Mouse (Mus musculus) CH12.LX (cell line): ENCODE results near the gene Gtsf1. TPM values are rescaled to one million over a fixed set of nuclear protein-coding genes. Genes with fewer than 3 reads are reported as not detected.
A peak's percentile ranks its signal among the peaks of the same experiment; 100 is the strongest.

Source experiments
- DNase-seq: peaks from one replicate; pipeline ENCODE4 v3.0.0-alpha.2; 2013; ENCODE audit errors: extremely low read depth
- H3K27ac ChIP-seq: 2 replicates; pipeline ENCODE4 v1.5.1; 2012; ENCODE audit warnings: low read depth, mild to moderate bottlenecking, control low read depth, moderate library complexity; ENCODE audit not compliant: insufficient read depth
- H3K27me3 ChIP-seq: replicated peaks from 2 replicates; pipeline ENCODE3; 2012; ENCODE audit warnings: inconsistent platforms
- H3K36me3 ChIP-seq, 2 experiments: replicated peaks in 1 of 2; 2 replicates each; pipeline versions ENCODE3 to v1.6.1; 2012; ENCODE audit warnings: inconsistent platforms in 1 of 2, low read length in 1 of 2, mild to moderate bottlenecking in 1 of 2, mixed read lengths in 1 of 2, moderate library complexity in 1 of 2; ENCODE audit not compliant: control insufficient read depth in 1 of 2, insufficient read depth in 1 of 2
- H3K4me1 ChIP-seq, 2 experiments: 2 replicates each; pipeline ENCODE4 v1.6.1; 2012; ENCODE audit warnings: inconsistent platforms in 1 of 2, moderate library complexity in 1 of 2; ENCODE audit not compliant: insufficient read depth in 2 of 2, control insufficient read depth in 1 of 2
- H3K4me2 ChIP-seq: 2 replicates; pipeline ENCODE4 v1.6.1; 2012; ENCODE audit warnings: low read depth, mild to moderate bottlenecking, control low read depth; ENCODE audit not compliant: poor library complexity, insufficient read depth, severe bottlenecking
- H3K4me3 ChIP-seq, 3 experiments: fragments of 150-350 bp in 1 of 3; sonication (generic) in 1 of 3; replicated peaks in 1 of 3; 2 replicates each; pipeline versions ENCODE3 to v1.5.1; 2011 to 2012; ENCODE audit warnings: low read depth in 2 of 3, low read length in 2 of 3, mild to moderate bottlenecking in 2 of 3, moderate library complexity in 2 of 3, control low read depth in 1 of 3, improper control_type of control experiment in 1 of 3, inconsistent platforms in 1 of 3, mixed read lengths in 1 of 3; ENCODE audit not compliant: poor library complexity in 1 of 3
- H3K79me2 ChIP-seq: replicated peaks from 2 replicates; pipeline ENCODE4 v1.6.1; 2012; ENCODE audit warnings: mild to moderate bottlenecking, moderate library complexity; ENCODE audit not compliant: control insufficient read depth, poor library complexity, insufficient read depth, severe bottlenecking; ENCODE audit errors: extremely low read depth
- H3K9ac ChIP-seq: 2 replicates; pipeline ENCODE4 v1.6.1; 2012; ENCODE audit warnings: low read depth, mild to moderate bottlenecking, control low read depth, moderate library complexity; ENCODE audit not compliant: insufficient read depth
- H3K9me3 ChIP-seq: replicated peaks from 2 replicates; pipeline ENCODE3; 2012; ENCODE audit warnings: low read length, inconsistent platforms, mixed read lengths
- ELF1 ChIP-seq: IDR thresholded peaks from 2 replicates; pipeline ENCODE4 v1.6.1; 2014; ENCODE audit warnings: low read depth, mild to moderate bottlenecking, inconsistent platforms, low read length, improper control_type of control experiment
- EP300 ChIP-seq: IDR thresholded peaks from 2 replicates; pipeline ENCODE4 v1.6.1; 2011; ENCODE audit warnings: low read length, improper control_type of control experiment
- IRF4 ChIP-seq: IDR thresholded peaks from 2 replicates; pipeline ENCODE4 v1.6.1; 2014; ENCODE audit warnings: low read depth, mild to moderate bottlenecking, inconsistent platforms, low read length, improper control_type of control experiment
- MEF2A ChIP-seq: IDR thresholded peaks from 2 replicates; pipeline ENCODE4 v1.6.1; 2014; ENCODE audit warnings: low read depth, mild to moderate bottlenecking, inconsistent platforms, low read length, improper control_type of control experiment, borderline replicate concordance
- NELFE ChIP-seq: IDR thresholded peaks from 2 replicates; pipeline ENCODE4 v1.6.1; 2011; ENCODE audit warnings: low read depth, low read length, improper control_type of control experiment
- POLR2A ChIP-seq: IDR thresholded peaks from 2 replicates; pipeline ENCODE4 v1.6.1; 2011; ENCODE audit warnings: low read depth, mild to moderate bottlenecking, improper control_type of control experiment, low read length
- SMC3 ChIP-seq: IDR thresholded peaks from 2 replicates; pipeline ENCODE4 v1.6.1; 2011; ENCODE audit warnings: low read depth, low read length, improper control_type of control experiment
- TCF12 ChIP-seq: IDR thresholded peaks from 2 replicates; pipeline ENCODE4 v1.6.1; 2014; ENCODE audit warnings: low read depth, mild to moderate bottlenecking, inconsistent platforms, low read length, improper control_type of control experiment
- UBTF ChIP-seq: IDR thresholded peaks from 2 replicates; pipeline ENCODE4 v1.6.1; 2012; ENCODE audit warnings: low read depth, mild to moderate bottlenecking, inconsistent platforms, low read length, improper control_type of control experiment, moderate library complexity
- USF2 ChIP-seq: conservative IDR thresholded peaks from 2 replicates; pipeline ENCODE4 v1.6.1; 2011; ENCODE audit warnings: low read depth, low read length, improper control_type of control experiment
- ZMIZ1 ChIP-seq: IDR thresholded peaks from 2 replicates; pipeline ENCODE4 v1.6.1; 2012; ENCODE audit warnings: low read depth, mild to moderate bottlenecking, inconsistent platforms, low read length, improper control_type of control experiment
- dilution Hi-C: fragments of 300-500 bp; cut with MboI; formaldehyde crosslinking; loops from 2 replicates; pipeline ENCODE4 v1.14.3; 2020; ENCODE audit warnings: low sequenced_read_pairs; ENCODE audit not compliant: extremely low pct_unique_long_range_greater_than_20kb, extremely low pct_ligation_motif_present
- in situ Hi-C: fragments of 300-500 bp; cut with MboI; formaldehyde crosslinking; loops from 3 replicates; pipeline ENCODE4 v1.14.3; 2019; ENCODE audit warnings: low sequenced_read_pairs, low pct_ligation_motif_present, low pct_unique_long_range_greater_than_20kb, mixed read lengths
- polyA plus RNA-seq: library from polyadenylated mRNA; unstranded; fragments of >175 nt; gene quantifications from 2 replicates; pipeline ENCODE4 v1.2.1, GENCODE M21; 2012; ENCODE audit warnings: low read depth; ENCODE audit not compliant: insufficient read length
- total RNA-seq, 2 experiments: library from RNA; depleted of rRNA; stranded (reverse); fragments of 300-350 nt in 1 of 2; fragments of >200 nt in 1 of 2; gene quantifications; 2 replicates each; pipeline ENCODE4 v1.2.3; 2012 to 2014

Gene Gtsf1
- total and polyA plus RNA-seq, 3 experiments, result not detected

DNA sequence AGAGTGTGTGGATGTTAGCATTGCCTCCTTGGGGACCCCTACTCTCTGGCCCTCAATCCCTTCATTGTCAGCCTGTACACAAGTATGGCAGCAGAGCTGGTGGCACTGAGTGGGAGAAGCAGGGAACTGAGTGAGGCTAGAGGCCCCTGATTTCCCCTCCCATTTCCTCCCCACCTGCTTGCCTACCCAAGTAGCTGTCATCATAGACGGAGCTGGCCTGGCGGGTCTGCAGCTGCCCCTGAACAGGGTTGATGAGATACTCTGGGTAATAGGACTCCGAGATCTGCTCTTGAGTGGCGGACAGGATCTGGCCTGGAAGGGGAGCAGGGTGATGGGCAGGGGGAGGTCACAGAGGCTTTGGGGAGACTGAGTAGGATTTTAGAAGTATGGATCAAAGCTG, 74.1 kb downstream of the Gtsf1 start:
- in situ Hi-C loops, result no loop called here
- peak; percentile 55 for DNase-seq
- H3K4me3 ChIP-seq, result no peak overlapping the region
- H3K9me3 ChIP-seq, result no peaks in the 10 kb centered on the region
- H3K36me3 ChIP-seq, result peaks cover 0 to 6% of the 10 kb centered on the region in 2 experiments
- H3K27me3 ChIP-seq, result no peaks in the 10 kb centered on the region
- H3K9ac ChIP-seq, result no peak overlapping the region
- 0 out of 2 replicates have a peak overlapping the region, but pooled peaks have one; percentile 5 for H3K4me2 ChIP-seq
- 0 out of 2 replicates have a peak overlapping the region, but pooled peaks have one; percentile 2 for H3K27ac ChIP-seq
- 0 out of 2 replicates have a peak, but pooled peaks have one; percentile 23 for TF ChIP-seq POLR2A
- 0 out of 2 replicates have a peak, but pooled peaks have one; percentile 40 for TF ChIP-seq TCF12
- TF ChIP-seq ELF1, result no peak
- TF ChIP-seq USF2, result no peak
- TF ChIP-seq NELFE, result 0 out of 2 replicates have a peak, but pooled peaks have one; percentile 29
- TF ChIP-seq, all 38 proteins: peak for 3
- dilution Hi-C loops, result no loop called here
- H3K4me1 ChIP-seq, result peaks cover 30 to 83% of the 10 kb centered on the region in 2 experiments
- no peaks in the 10 kb centered on the region for H3K79me2 ChIP-seq

DNA sequence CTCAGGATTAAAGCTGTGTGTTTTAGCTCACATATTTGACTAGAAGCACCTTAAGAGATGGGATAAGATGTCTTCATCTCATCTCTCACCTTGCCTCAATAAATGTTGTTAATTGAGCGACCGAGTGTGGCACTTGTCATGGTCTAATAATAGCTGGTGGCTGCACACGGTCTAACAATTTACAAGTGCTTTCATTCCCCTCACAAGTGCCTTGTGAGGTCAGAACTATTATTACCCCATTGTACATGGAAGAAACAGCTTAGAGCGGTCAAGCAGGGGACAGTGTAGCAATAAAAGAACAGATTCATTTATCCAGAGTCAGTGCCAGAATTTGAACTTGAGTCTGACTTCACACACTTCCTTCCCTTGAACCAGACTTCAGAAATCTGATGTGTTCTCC, 74.8 kb downstream of the Gtsf1 start:
- H3K4me1 ChIP-seq, result peaks cover 29 to 80% of the 10 kb centered on the region in 2 experiments
- no peak for DNase-seq
- peak; percentile 3; the same call in 1 of the 2 replicates for TF ChIP-seq EP300
- TF ChIP-seq SMC3, result no peak
- TF ChIP-seq UBTF, result no peak
- TF ChIP-seq MEF2A, result peak; percentile 89
- H3K27me3 ChIP-seq, result no peaks in the 10 kb centered on the region
- no peak overlapping the region for H3K4me3 ChIP-seq
- no peaks in the 10 kb centered on the region for H3K79me2 ChIP-seq
- peaks cover 0 to 12% of the 10 kb centered on the region in 2 experiments for H3K36me3 ChIP-seq
- 0 out of 2 replicates have a peak overlapping the region, but pooled peaks have one; percentile 2 for H3K27ac ChIP-seq
- dilution Hi-C loops, result no loop called here
- no peaks in the 10 kb centered on the region for H3K9me3 ChIP-seq
- in situ Hi-C loops, result no loop called here
- no peak overlapping the region for H3K9ac ChIP-seq
- H3K4me2 ChIP-seq, result 0 out of 2 replicates have a peak overlapping the region, but pooled peaks have one; percentile 5

DNA sequence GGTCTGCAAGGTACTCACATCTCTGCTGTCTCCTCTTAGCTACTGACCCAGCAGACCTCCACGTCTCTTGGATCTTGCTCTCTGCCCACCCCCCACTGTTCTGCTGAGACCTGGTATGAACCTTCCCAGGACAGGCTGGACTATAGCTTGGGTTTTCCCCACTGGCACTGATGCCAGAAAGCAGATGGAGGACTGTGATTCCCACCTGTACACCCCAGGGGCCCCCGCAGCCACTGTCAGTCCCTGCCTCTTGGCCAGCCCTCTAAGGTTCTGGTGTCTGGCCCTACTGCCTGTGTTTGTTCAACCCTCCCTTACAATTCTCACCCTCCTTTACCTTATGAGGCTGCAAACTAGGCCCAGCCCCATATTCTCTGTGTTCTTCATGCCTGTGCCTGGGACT, 75.6 kb downstream of the Gtsf1 start:
- H3K9me3 ChIP-seq, result no peaks in the 10 kb centered on the region
- TF ChIP-seq ZMIZ1 (no peak), IRF4 (0 out of 2 replicates have a peak, but pooled peaks have one; percentile 18)
- dilution Hi-C loops, result no loop called here
- peaks cover 0 to 14% of the 10 kb centered on the region in 2 experiments for H3K36me3 ChIP-seq
- in situ Hi-C loops, result loop anchor here (5.0 kb wide), 2 partner anchors 33 to 88 kb away; no protein-coding TSS in a partner anchor
- H3K4me1 ChIP-seq, result peaks cover 29 to 79% of the 10 kb centered on the region in 2 experiments
- H3K79me2 ChIP-seq, result no peaks in the 10 kb centered on the region
- H3K4me3 ChIP-seq, result no peak overlapping the region
- DNase-seq, result no peak
- H3K27ac ChIP-seq, result no peak overlapping the region
- no peak overlapping the region for H3K9ac ChIP-seq
- no peak overlapping the region for H3K4me2 ChIP-seq
- H3K27me3 ChIP-seq, result no peaks in the 10 kb centered on the region
